Mouse (Mus musculus): ENCODE data around the gene Gm14435.
"Not testable (repeated sequence)": the region's sequence is repeated elsewhere in the genome, so short reads cannot be mapped to it uniquely, and the experiment has no call there.

The Gm14435 gene

DNA sequence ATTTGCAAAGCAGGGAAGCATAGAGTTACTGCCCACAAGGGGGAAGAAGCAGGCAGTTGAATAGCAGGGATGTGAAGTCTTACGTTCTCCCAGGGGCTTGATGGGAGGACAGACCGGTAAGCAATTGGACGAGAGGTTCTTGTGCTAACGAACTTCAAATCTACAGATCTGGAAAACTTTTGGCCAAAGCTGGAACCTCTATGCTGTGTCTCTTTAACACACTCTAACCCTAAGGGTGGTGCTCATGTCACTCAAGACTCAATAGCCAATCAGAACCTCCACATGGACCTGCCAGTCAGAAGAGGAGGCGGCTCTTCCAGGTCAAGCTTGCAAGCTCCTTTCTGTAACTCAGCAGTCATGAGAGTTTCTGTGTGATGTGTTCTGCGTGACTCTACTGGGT, at the start of gene Gm14435:
Gene Gm14435 (plus strand): TSS at position 301 of the 400 bp plus-strand sequence.
- not testable (repeated sequence) for DNase-seq (ENCODE audit: low spot score in 2 of 2)
